ENCODE assay signal across 22 mouse cellular contexts in the genomic region with DNA sequence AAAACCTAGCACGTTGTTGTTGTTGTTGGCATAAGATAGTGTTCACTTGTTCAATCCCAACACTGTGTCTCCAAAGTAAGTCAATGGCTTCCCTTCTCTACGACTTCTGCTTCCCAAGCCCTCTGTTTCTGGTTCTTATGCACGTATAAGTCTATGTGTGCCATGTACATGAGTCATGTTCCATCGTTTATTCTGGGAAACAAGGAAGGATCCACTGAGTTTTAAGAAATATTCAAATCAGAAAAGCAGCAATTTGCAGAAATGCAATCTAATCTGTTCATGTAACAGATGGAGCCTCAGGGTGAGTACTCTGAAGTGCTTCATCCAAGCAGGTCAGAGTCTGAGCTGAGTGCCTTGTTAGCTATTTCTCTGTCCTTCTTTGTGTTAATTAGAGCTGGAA. TPM values are rescaled to one million over a fixed set of nuclear protein-coding genes. Genes with fewer than 3 reads are reported as not detected.
"Had no signal": no experiment of that assay in that cellular context is flagged by ENCODE, and none has a peak within 500 bp of the region (broad histone marks: within the 10 kb centered on the region; RNA-seq: fewer than 3 reads in every experiment).

No protein-coding gene starts in this region.

- H3K4me3 ChIP-seq: liver, embryonic 15.5 days; lung, embryonic 15.5 days; megakaryocyte, embryonic 14.5 days; midbrain, embryonic 12.5 days; neural tube, embryonic 12.5 days; stomach, embryonic 15.5 days had no signal

- ATAC-seq: liver, postnatal 0 days; lung, postnatal 0 days had no signal

- DNase-seq: liver, postnatal 0 days; lung, adult 2 months; lung, postnatal 14 days; lung, postnatal 36 days; midbrain, embryonic 14.5 days; right cerebral cortex, postnatal 14 days; thymus, adult 18-20 months; thymus, postnatal 14 days; thymus, postnatal 36 days had no signal

- H3K27ac ChIP-seq: liver, embryonic 15.5 days; lung, embryonic 15.5 days; macrophage; midbrain, embryonic 12.5 days; neural tube, embryonic 12.5 days; stomach, embryonic 15.5 days; stomach, postnatal 0 days had no signal

RNA-seq across cellular contexts. Expression of a gene that starts 4.7 kb away (rescaled TPM):
- total RNA-seq: megakaryocyte progenitor cell, adult 5-6 weeks; midbrain, postnatal 0 days; monocyte, adult 5-6 weeks; neutrophil, adult 5-6 weeks had no signal

RNA-seq across cellular contexts. Expression of a gene that starts 49.0 kb away (rescaled TPM):
- total RNA-seq: midbrain, postnatal 0 days; monocyte, adult 5-6 weeks; neutrophil, adult 5-6 weeks had no signal

RNA-seq across cellular contexts. Expression of a gene that starts 52.7 kb away (rescaled TPM):
- total RNA-seq: megakaryocyte progenitor cell, adult 5-6 weeks; midbrain, postnatal 0 days; monocyte, adult 5-6 weeks; neutrophil, adult 5-6 weeks had no signal
